Mouse (Mus musculus) urinary bladder, postnatal 4 days (tissue): Measurements from ENCODE around the gene Dhx8.

Source experiments
- DNase-seq, 2 experiments: peaks; one replicate each; pipeline ENCODE4 v3.0.0; 2021 to 2022; ENCODE audit warnings: low spot score in 2 of 2

Dhx8 gene

DNA sequence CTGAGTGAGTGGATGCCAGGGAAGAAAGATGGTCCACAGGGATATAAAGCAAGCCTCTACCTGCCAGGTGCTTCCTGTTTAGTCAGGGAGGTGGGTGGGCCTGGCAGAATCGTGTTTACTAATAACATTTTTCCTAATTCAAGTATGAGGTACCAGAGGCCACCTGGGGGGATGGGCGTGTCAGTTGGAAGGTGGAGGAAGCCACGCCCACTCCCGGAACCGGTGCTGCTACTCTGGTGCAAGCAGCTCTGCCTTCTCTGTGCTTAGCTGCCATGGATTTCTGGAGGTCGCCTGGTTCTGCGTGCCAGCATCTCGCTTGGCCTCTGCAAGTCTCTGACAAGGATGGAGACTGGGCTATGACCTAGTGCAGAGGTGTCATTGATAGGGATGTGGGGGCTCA lies 65.4 kb downstream of the Dhx8 start:
- peak in 1 of 2 experiments; percentile 52 for DNase-seq

GRCm38 (mm10) chr11:101801386-101801785 lies 68.7 kb downstream of the Dhx8 start:
- no peak for DNase-seq

DNA sequence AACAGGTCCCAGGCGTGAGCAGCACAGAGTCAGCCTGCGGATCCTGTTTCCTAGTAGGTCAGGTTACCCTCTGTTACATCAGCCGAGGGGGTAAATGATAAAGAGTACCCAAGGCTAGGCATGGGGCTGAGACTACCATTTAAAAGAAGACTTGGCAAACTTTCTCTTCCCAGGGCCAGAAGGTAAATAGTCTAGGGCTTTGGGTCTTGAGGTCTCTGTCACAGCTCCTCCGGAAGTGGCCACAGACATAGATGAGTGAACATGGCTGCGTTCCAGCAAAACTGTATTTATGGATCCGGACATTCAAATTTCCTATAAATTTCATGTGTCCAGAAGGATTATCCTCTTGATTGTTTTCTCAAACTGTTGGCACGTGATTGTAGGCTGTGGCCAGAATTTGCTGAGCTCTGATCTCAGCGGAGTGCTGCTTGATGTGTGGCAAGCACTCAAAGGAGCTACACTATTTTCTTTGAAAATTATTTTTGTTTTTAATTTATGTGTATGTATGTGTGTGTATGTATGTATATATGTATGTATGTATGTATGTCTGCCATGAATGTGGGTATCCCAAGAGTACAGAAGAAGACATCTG lies 72.5 kb downstream of the Dhx8 start:
- no peak for DNase-seq

DNA sequence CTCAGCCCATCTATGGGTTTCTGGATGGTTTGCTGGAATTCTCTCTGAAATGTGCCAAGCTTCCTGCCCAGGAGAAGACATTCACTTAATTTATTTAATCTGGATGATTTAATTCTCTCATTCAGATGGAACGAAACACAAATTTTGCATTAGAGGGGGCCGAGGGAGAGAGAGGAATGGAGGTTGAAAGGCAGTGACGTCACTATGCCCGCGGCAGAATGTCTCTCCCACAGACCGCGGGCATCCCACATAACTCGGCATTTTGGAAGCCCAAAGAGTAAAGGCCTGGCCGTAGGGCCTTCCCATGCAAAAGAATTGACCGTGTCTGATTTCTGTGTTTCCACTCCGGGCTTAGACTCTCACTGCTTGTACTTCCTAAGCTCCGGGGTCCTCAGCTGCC lies 74.0 kb downstream of the Dhx8 start:
- no peak for DNase-seq

DNA sequence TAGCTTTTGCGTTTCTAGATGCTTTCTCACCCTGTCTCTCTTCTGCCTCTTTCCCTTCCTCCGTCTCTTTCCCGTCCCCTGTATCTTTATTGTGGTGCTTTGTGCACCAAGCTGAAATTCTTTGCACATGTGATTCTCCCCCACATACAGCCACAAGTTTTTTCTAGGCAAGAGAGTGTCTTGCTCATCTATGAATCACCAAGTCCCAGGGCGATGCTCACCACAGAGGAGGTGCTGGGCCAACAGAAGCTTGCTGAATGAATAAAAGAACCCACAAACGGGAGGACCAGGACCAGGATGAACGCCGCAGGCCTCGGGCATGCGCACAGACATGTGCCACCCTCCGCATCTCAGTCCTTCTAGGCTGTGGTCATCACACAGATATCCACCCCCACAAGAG lies 74.5 kb downstream of the Dhx8 start:
- no peak for DNase-seq

- DNase-seq = no peak
Observed at GRCm38 (mm10) chr11:101809060-101809828, 76.5 kb downstream of the Dhx8 start.

DNA sequence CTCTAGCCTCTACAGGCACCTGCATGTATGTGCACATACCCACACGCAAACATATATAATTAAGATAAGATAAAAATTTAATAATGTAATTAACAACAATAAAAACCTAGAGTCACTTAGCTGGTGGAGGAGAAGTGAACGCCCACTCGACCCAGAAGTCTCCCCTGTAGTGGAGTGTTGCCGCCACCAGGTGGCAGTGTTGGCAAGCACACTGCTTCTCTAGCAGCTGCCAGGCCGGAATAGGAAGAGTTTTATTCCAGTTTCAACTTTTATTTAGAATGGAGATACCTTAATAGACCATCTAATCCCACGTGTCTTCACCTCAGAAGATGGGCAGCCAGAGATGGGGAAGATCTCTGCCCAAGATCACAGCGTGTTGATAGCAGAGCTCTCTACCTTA lies 80.5 kb downstream of the Dhx8 start:
- peak; percentile 71 to 86 for DNase-seq

- DNase-seq = peak; percentile 71 to 89
Observed at GRCm38 (mm10) chr11:101814375-101815102, 81.8 kb downstream of the Dhx8 start.

- DNase-seq = no peak
Observed at GRCm38 (mm10) chr11:101815103-101816085, 82.7 kb downstream of the Dhx8 start.
